Mouse (Mus musculus): ENCODE measurements at regions not wholly inside any gene's neighbourhood (a gene's known extent, or its start where the extent isn't known, plus 50 kb on each side); places are given as distances from the start of the nearest gene placed in this dataset.

- no peak for TF ChIP-seq CTCF (conservative IDR thresholded peaks at IDR 0.05; ENCODE audit: insufficient read depth, insufficient read length, low read depth, low read length)
- no peak for TF ChIP-seq POLR2A (IDR thresholded peaks at IDR 0.05; ENCODE audit: low read depth, low read length)
Observed at GRCm38 (mm10) chr15:68335837-68336236, 1835.1 kb upstream of the Lrrc6 start.
